Mouse (Mus musculus): ENCODE data around the gene Triobp. TPM values are rescaled to one million over a fixed set of nuclear protein-coding genes. Genes with fewer than 3 reads are reported as not detected.

Gene Triobp
- polyA plus RNA-seq (2014; fragmentation: Nextera tagmentation; extraction: Ambion mirVana): 33.9 and 35.4 TPM in 2 replicates

GRCm38 (mm10) chr15:78947657-78948056 is at the start of gene Triobp:
Triobp (plus strand) TSS chr15:78947724.
- Histone ChIP-seq H3K36me3 (ENCODE audit: control insufficient read depth, insufficient read depth, low read length) (0 out of 2 replicates have a peak, but pooled peaks cover 7% of the 10 kb centered on the region), H3K4me1 (ENCODE audit: control insufficient read depth, insufficient read depth, low read length) (peaks cover 8% of the 10 kb centered on the region; the same call in 1 of the 2 replicates), H3K27ac (ENCODE audit: low read depth, low read length) (peak within 1 kb of the TSS; percentile 64), H3K9me3 (ENCODE audit: control insufficient read depth, low read length) (no peaks in the 10 kb centered on the region), H3K4me3 (ENCODE audit: low read depth, low read length) (peak within 1 kb of the TSS; percentile 60), H3K4me2 (ENCODE audit: low read depth, low read length) (peak within 1 kb of the TSS; percentile 54), H3K27me3 (ENCODE audit: control insufficient read depth, insufficient read depth, low read length) (no peaks in the 10 kb centered on the region), H3K9ac (replicated peaks; ENCODE audit: low read depth, low read length) (peak within 1 kb of the TSS; percentile 70)
- WGBS: 0% methylated on average over 24 of the region's 24 CpGs
- ATAC-seq (ENCODE audit: low read depth): peak; percentile 96

- H3K4me1 ChIP-seq (ENCODE audit: control insufficient read depth, insufficient read depth, low read length): peaks cover 5% of the 10 kb centered on the region
- 0 out of 2 replicates have a peak, but pooled peaks cover 2% of the 10 kb centered on the region for H3K27me3 ChIP-seq (ENCODE audit: control insufficient read depth, insufficient read depth, low read length)
- no peak overlapping the region for H3K9ac ChIP-seq (replicated peaks; ENCODE audit: low read depth, low read length)
- no peak overlapping the region for H3K4me2 ChIP-seq (ENCODE audit: low read depth, low read length)
- no peak for ATAC-seq (ENCODE audit: low read depth)
- H3K36me3 ChIP-seq (ENCODE audit: control insufficient read depth, insufficient read depth, low read length): 0 out of 2 replicates have a peak, but pooled peaks cover 4% of the 10 kb centered on the region
- no peaks in the 10 kb centered on the region for H3K9me3 ChIP-seq (ENCODE audit: control insufficient read depth, low read length)
- no peak overlapping the region for H3K27ac ChIP-seq (ENCODE audit: low read depth, low read length)
- no peak overlapping the region for H3K4me3 ChIP-seq (ENCODE audit: low read depth, low read length)
- WGBS: 62% methylated on average over 6 of the region's 6 CpGs
Measured at GRCm38 (mm10) chr15:78898507-78899001, 49.0 kb upstream of the Triobp start.

- Histone ChIP-seq H3K9ac (replicated peaks; ENCODE audit: low read depth, low read length) (peak within 1 kb of the TSS; percentile 53), H3K4me2 (ENCODE audit: low read depth, low read length) (peak within 1 kb of the TSS; percentile 57), H3K4me3 (ENCODE audit: low read depth, low read length) (peak within 1 kb of the TSS; percentile 29), H3K4me1 (ENCODE audit: control insufficient read depth, insufficient read depth, low read length) (peaks cover 5% of the 10 kb centered on the region), H3K27ac (ENCODE audit: low read depth, low read length) (no peak within 1 kb of the TSS), H3K27me3 (ENCODE audit: control insufficient read depth, insufficient read depth, low read length) (0 out of 2 replicates have a peak, but pooled peaks cover 2% of the 10 kb centered on the region), H3K9me3 (ENCODE audit: control insufficient read depth, low read length) (no peaks in the 10 kb centered on the region), H3K36me3 (ENCODE audit: control insufficient read depth, insufficient read depth, low read length) (0 out of 2 replicates have a peak, but pooled peaks cover 4% of the 10 kb centered on the region)
- no peak for ATAC-seq (ENCODE audit: low read depth)
- WGBS: 1% methylated on average over 20 of the region's 20 CpGs
Measured at GRCm38 (mm10) chr15:78899409-78899739, 48.1 kb upstream of the Triobp start, which contains the start of gene Gm49510. Gm49510 (plus strand) TSS chr15:78899667.

- no peak for ATAC-seq (ENCODE audit: low read depth)
- Histone ChIP-seq H3K4me1 (ENCODE audit: control insufficient read depth, insufficient read depth, low read length) (peaks cover 5% of the 10 kb centered on the region), H3K9ac (replicated peaks; ENCODE audit: low read depth, low read length) (peak within 1 kb of the TSS; percentile 53), H3K36me3 (ENCODE audit: control insufficient read depth, insufficient read depth, low read length) (0 out of 2 replicates have a peak, but pooled peaks cover under 1% of the 10 kb centered on the region), H3K27ac (ENCODE audit: low read depth, low read length) (no peak within 1 kb of the TSS), H3K9me3 (ENCODE audit: control insufficient read depth, low read length) (no peaks in the 10 kb centered on the region), H3K4me3 (ENCODE audit: low read depth, low read length) (peak within 1 kb of the TSS; percentile 29), H3K27me3 (ENCODE audit: control insufficient read depth, insufficient read depth, low read length) (0 out of 2 replicates have a peak, but pooled peaks cover 2% of the 10 kb centered on the region), H3K4me2 (ENCODE audit: low read depth, low read length) (peak within 1 kb of the TSS; percentile 57)
- 2% methylated on average over 45 of the region's 47 CpGs for WGBS
Measured at GRCm38 (mm10) chr15:78899740-78900584, 47.6 kb upstream of the Triobp start, which contains the start of gene Sh3bp1. Sh3bp1 (plus strand) TSS chr15:78899768.

- Histone ChIP-seq H3K36me3 (ENCODE audit: control insufficient read depth, insufficient read depth, low read length) (no peaks in the 10 kb centered on the region), H3K4me2 (ENCODE audit: low read depth, low read length) (peak overlapping the region; percentile 57), H3K9ac (replicated peaks; ENCODE audit: low read depth, low read length) (no peak overlapping the region; the same call in 1 of the 2 replicates), H3K9me3 (ENCODE audit: control insufficient read depth, low read length) (no peaks in the 10 kb centered on the region), H3K4me3 (ENCODE audit: low read depth, low read length) (peak overlapping the region; percentile 29), H3K4me1 (ENCODE audit: control insufficient read depth, insufficient read depth, low read length) (peaks cover 5% of the 10 kb centered on the region), H3K27ac (ENCODE audit: low read depth, low read length) (no peak overlapping the region), H3K27me3 (ENCODE audit: control insufficient read depth, insufficient read depth, low read length) (0 out of 2 replicates have a peak, but pooled peaks cover 2% of the 10 kb centered on the region)
- ATAC-seq (ENCODE audit: low read depth): no peak
- WGBS: 23% methylated on average over 18 of the region's 18 CpGs
Measured at GRCm38 (mm10) chr15:78900585-78901421, 46.7 kb upstream of the Triobp start.

GRCm38 (mm10) chr15:78901422-78901789 is 46.1 kb upstream of the Triobp start:
- Histone ChIP-seq H3K4me1 (ENCODE audit: control insufficient read depth, insufficient read depth, low read length) (peaks cover 5% of the 10 kb centered on the region), H3K9me3 (ENCODE audit: control insufficient read depth, low read length) (no peaks in the 10 kb centered on the region), H3K4me3 (ENCODE audit: low read depth, low read length) (no peak overlapping the region), H3K27me3 (ENCODE audit: control insufficient read depth, insufficient read depth, low read length) (0 out of 2 replicates have a peak, but pooled peaks cover 2% of the 10 kb centered on the region), H3K9ac (replicated peaks; ENCODE audit: low read depth, low read length) (no peak overlapping the region), H3K36me3 (ENCODE audit: control insufficient read depth, insufficient read depth, low read length) (no peaks in the 10 kb centered on the region), H3K4me2 (ENCODE audit: low read depth, low read length) (no peak overlapping the region), H3K27ac (ENCODE audit: low read depth, low read length) (no peak overlapping the region)
- ATAC-seq (ENCODE audit: low read depth): no peak
- WGBS: 40% methylated on average over 8 of the region's 8 CpGs

GRCm38 (mm10) chr15:78903243-78903642 is 44.3 kb upstream of the Triobp start:
- H3K9ac ChIP-seq (replicated peaks; ENCODE audit: low read depth, low read length): no peak overlapping the region
- WGBS: 12% methylated on average over 2 of the region's 2 CpGs
- H3K4me1 ChIP-seq (ENCODE audit: control insufficient read depth, insufficient read depth, low read length): peaks cover 5% of the 10 kb centered on the region
- no peak overlapping the region for H3K4me3 ChIP-seq (ENCODE audit: low read depth, low read length)
- H3K4me2 ChIP-seq (ENCODE audit: low read depth, low read length): no peak overlapping the region
- H3K27me3 ChIP-seq (ENCODE audit: control insufficient read depth, insufficient read depth, low read length): 0 out of 2 replicates have a peak, but pooled peaks cover 2% of the 10 kb centered on the region
- no peaks in the 10 kb centered on the region for H3K9me3 ChIP-seq (ENCODE audit: control insufficient read depth, low read length)
- no peak overlapping the region for H3K27ac ChIP-seq (ENCODE audit: low read depth, low read length)
- no peaks in the 10 kb centered on the region for H3K36me3 ChIP-seq (ENCODE audit: control insufficient read depth, insufficient read depth, low read length)
- ATAC-seq (ENCODE audit: low read depth): peak; percentile 60; the same call in 1 of the 2 replicates

GRCm38 (mm10) chr15:78908399-78908798 is 39.1 kb upstream of the Triobp start:
- no peaks in the 10 kb centered on the region for H3K9me3 ChIP-seq (ENCODE audit: control insufficient read depth, low read length)
- ATAC-seq (ENCODE audit: low read depth): no peak

More at GRCm38 (mm10) chr15:78908399-78908798, 39.1 kb upstream of the Triobp start:
- Histone ChIP-seq H3K4me2 (ENCODE audit: low read depth, low read length) (no peak overlapping the region), H3K9ac (replicated peaks; ENCODE audit: low read depth, low read length) (no peak overlapping the region), H3K36me3 (ENCODE audit: control insufficient read depth, insufficient read depth, low read length) (no peaks in the 10 kb centered on the region), H3K4me1 (ENCODE audit: control insufficient read depth, insufficient read depth, low read length) (peaks cover 5% of the 10 kb centered on the region; the same call in 1 of the 2 replicates), H3K27ac (ENCODE audit: low read depth, low read length) (no peak overlapping the region), H3K27me3 (ENCODE audit: control insufficient read depth, insufficient read depth, low read length) (no peaks in the 10 kb centered on the region), H3K4me3 (ENCODE audit: low read depth, low read length) (no peak overlapping the region)
- WGBS: 85% methylated on average over 7 of the region's 7 CpGs

Measured in neural tube, embryonic 14.5 days (tissue).